Mouse (Mus musculus): ENCODE data around the gene Hace1.
"Not testable (repeated sequence)": the region's sequence is repeated elsewhere in the genome, so short reads cannot be mapped to it uniquely, and the experiment has no call there.

The Hace1 gene

DNA sequence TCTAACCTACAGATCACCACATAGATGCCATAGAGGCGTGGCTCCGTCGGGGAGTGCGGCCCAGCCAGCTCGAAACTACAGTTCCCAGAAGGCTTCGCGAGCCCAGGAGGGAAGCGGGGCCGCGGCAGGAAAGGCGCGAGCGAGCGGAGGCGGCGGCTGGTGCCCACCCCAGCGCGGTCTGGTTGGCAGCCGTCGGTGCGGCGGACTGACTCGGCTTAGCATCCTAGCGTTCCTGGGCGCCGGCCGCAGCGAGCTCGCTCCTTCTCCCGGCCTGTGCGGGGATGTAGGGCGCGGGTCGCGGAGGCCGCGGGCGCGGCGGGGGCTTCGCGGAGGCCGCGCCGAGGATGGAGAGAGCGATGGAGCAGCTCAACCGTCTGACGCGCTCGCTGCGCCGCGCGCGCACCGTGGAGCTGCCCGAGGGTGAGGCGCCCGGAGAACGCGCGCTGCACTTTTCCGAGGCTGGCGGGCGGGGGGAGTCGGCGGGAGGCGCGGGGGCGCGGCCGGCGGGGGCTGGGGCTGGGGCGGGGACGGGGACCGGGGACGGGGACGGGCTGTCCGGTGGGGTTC is at the start of gene Hace1:
Gene Hace1, plus strand, starts transcription at position 99 of the 567 bp plus-strand sequence.
- in situ Hi-C loops (cut with MseI, MboI) = no loop called here

GRCm38 (mm10) chr10:45537334-45537733 is 40.3 kb upstream of the Hace1 start:
- in situ Hi-C loops (cut with MseI, MboI) = not testable (repeated sequence)

- in situ Hi-C loops (cut with MseI, MboI) = loop anchor here in 1 of 2 experiments (5.0 kb wide), 1 partner anchor 35 kb away; no protein-coding TSS in a partner anchor
Measured at GRCm38 (mm10) chr10:45542726-45543125, 34.9 kb upstream of the Hace1 start.

DNA sequence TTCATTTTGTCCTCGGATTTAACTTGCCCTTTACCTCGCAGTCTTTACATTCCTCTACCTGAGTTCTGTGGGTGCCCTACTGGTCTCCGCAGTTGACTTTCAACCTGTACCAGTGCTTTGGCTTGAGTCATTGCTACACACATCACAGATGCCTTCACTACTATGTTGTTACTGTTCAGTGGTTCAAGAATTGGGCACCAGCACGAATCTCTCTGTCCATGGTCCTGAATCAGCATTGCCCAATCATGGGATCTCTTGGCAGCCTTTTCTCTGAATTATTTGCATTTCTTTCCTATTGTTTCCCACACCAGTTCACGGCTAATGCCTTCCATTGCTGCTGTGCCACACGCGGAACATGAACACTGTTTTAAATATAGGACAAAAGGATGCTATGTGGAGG is 30.8 kb upstream of the Hace1 start:
- in situ Hi-C loops (cut with MseI, MboI) = no loop called here

- in situ Hi-C loops (cut with MseI, MboI) = no loop called here
Measured at GRCm38 (mm10) chr10:45578298-45578821, 731 bp downstream of the Hace1 start.

- in situ Hi-C loops (cut with MseI, MboI) = no loop called here
Measured at GRCm38 (mm10) chr10:45583310-45583709, 5.7 kb downstream of the Hace1 start.

DNA sequence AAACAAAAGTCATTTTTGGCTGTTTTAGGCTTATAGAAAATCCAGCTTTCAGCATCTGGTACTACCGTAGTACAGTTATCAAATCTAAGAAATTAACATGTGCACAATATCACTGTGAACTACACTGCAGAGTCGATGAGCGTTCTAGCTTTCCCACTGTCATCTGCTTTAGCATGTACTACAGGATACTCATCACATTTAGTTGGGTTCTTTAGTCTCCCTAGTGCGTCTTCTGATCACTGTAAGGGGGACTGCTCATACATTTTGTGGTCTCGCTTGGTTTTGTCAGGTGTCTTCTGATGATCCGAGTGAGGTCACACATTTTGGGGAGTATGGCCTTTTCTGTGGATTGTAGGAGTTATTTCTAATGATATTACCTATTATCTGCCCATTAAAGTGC is 6.2 kb downstream of the Hace1 start:
- in situ Hi-C loops (cut with MseI, MboI) = no loop called here

GRCm38 (mm10) chr10:45584311-45585102 is 6.9 kb downstream of the Hace1 start:
- in situ Hi-C loops (cut with MseI, MboI) = no loop called here

- in situ Hi-C loops (cut with MseI, MboI) = no loop called here
Measured at GRCm38 (mm10) chr10:45605853-45606252, 28.2 kb downstream of the Hace1 start.

GRCm38 (mm10) chr10:45610727-45611126 is 33.1 kb downstream of the Hace1 start:
- in situ Hi-C loops (cut with MseI, MboI) = no loop called here

DNA sequence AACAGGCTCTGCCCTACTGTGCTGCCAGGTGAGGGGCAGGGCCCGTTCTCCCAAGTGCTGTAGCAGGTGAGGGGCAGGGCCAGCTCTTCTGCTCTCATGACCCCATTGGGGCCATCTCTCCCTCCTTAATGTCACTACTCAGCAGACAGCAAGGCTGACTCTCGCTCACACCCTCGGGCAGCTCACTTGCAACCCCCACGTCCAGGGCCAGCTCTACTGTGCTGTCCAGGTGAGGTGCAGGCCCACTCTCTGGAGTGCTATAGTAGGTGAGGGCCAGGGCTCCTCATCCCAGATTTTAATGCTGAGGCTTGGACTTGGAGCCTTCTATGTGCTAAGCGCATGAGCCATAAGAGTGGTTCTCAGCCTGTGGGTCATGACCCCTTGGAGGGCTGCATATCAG is 38.4 kb downstream of the Hace1 start:
- in situ Hi-C loops (cut with MseI, MboI) = no loop called here

- in situ Hi-C loops (cut with MseI, MboI) = no loop called here
Measured at GRCm38 (mm10) chr10:45619039-45619438, 41.4 kb downstream of the Hace1 start.

DNA sequence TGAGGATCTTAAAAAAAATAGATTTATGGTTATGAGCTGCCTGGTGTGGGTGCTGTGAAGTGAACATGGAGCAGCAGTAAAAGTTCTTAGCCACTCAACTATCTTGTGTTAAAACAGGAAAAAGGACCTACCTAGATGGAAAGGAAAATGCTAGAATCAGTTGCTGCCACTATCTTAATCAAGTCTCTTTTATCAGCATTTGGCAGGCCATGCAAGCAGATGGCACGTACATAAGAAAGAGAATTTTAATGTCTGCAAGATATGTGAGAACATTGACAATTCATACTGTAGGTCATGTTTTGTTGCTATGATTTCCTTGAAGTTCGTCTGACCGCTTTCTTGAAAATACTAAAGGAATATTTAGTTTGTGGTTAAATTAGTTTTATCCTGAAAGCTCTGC is 54.4 kb downstream of the Hace1 start:
- in situ Hi-C loops (cut with MseI, MboI) = no loop called here

DNA sequence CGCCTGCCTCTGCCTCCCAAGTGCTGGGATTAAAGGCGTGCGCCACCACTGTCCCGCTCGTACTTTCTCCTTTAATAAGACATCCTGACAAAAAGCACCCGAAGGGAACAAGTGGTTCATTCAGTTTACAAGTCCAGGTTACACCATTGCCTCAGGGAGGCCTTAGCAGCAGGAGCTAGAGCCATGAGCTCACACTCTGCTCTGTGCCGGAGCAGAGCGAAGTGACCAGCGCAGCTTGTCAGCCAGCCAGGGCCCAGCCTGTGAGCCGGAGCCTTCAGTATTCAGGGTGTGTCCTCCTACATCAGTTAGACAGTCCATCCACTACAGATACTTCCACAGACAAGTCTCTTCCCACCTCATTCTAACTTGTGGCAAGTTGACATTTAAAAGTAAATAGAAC is 55.0 kb downstream of the Hace1 start:
- in situ Hi-C loops (cut with MseI, MboI) = no loop called here

DNA sequence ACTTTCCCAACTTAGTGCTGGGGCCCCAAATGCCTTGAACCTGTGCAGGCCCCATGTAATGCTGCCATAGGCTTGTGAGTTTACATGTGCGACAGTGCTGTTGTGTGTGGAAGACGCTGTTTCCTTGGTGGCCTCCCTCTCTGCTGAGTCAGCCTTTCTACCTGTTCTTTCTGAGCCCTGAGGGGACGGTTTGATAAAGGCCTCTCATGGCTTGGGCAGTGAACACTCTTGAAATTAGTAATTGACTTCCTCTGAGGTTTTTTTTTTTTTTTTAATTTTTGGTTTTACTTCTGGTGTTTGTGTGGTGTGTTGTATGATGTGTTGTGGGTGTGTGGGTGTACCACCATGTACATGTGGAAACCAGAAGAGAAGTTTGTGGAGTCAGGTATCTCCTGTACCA is 57.6 kb downstream of the Hace1 start:
- in situ Hi-C loops (cut with MseI, MboI) = no loop called here

GRCm38 (mm10) chr10:45639762-45640161 is 62.1 kb downstream of the Hace1 start:
- in situ Hi-C loops (cut with MseI, MboI) = no loop called here

DNA sequence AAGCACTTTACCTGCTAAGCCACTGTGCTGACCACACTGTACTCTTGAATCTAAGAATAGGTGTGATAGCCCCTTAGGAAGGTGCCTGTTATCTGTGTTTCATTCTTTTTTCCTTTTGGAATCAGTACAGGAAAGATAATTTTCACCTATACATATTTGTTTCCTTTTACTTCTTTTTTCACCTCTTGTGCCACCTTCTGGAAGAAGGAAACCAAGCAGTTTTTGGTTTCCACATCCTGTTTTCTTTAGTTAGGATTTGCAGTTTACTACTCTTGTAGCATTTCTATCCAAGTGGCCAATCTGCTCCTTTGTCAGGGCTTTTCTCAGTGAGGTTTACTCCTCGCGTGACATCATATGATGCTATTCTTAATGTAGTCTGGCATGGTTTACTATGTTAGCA is 76.4 kb downstream of the Hace1 start:
- in situ Hi-C loops (cut with MseI, MboI) = no loop called here

GRCm38 (mm10) chr10:45662015-45662414 is 84.4 kb downstream of the Hace1 start:
- in situ Hi-C loops (cut with MseI, MboI) = no loop called here

GRCm38 (mm10) chr10:45668266-45668665 is 90.6 kb downstream of the Hace1 start:
- in situ Hi-C loops (cut with MseI, MboI) = no loop called here

- in situ Hi-C loops (cut with MseI, MboI) = no loop called here
Measured at GRCm38 (mm10) chr10:45676796-45677195, 99.2 kb downstream of the Hace1 start.

GRCm38 (mm10) chr10:45686191-45686590 is 108.6 kb downstream of the Hace1 start:
- in situ Hi-C loops (cut with MseI, MboI) = no loop called here

- in situ Hi-C loops (cut with MseI, MboI) = no loop called here
Measured at GRCm38 (mm10) chr10:45694931-45695330, 117.3 kb downstream of the Hace1 start.

DNA sequence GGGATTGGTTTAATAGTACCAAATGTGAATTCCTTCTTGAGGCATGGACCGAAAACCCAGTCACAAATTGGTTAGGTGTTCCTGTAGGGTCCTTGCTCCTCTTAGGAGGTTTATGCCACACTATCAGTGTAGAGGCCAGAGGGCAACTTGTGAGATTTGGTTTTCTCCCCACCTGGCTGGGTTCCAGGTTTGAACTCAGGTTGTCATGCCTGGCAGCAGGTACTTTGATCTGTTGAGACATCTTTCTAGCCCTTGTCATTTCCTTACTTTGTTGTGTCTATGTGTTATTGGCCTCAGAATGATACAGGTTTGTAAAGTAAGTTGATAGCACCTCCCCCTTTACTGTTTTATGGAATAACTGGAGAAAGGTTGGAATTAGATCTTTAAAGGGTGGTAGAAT is 117.9 kb downstream of the Hace1 start:
- in situ Hi-C loops (cut with MseI, MboI) = no loop called here

Data from mouse trophoblast stem cell (cell line).